Mouse (Mus musculus): ENCODE data around the gene Capg.

Gene Capg

GRCm38 (mm10) chr6:72544283-72544987 lies at the start of gene Capg:
Gene Capg, plus strand, starts transcription at chr6:72544391.
- peak; percentile 80 for DNase-seq (ENCODE audit: low read depth, low spot score)

DNA sequence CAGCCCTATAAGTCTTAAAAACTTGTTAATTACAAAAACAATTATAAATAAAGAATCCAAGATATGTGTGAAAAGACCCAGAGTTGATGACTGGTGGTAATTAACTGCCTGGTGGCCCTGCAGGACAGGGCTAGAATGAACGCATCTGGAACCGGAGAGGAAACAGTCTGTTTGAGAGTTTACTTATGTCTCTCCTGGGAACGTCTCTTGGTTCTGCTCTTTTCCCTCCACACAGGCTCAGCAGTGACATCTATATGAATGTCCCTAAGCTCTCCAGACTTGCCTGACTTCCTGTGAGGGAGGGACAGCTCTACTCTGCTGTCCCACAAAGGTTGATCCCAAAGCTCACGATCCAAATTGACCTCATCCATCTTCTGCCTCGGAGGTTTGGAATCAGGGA lies 45.2 kb upstream of the Capg start:
- DNase-seq (ENCODE audit: low read depth, low spot score), result no peak

GRCm38 (mm10) chr6:72503309-72503708 lies 40.9 kb upstream of the Capg start:
- no peak for DNase-seq (ENCODE audit: low read depth, low spot score)

- DNase-seq (ENCODE audit: low read depth, low spot score), result peak; percentile 15
These were observed 40.3 kb upstream of the Capg start for GRCm38 (mm10) chr6:72503939-72504338.

- no peak for DNase-seq (ENCODE audit: low read depth, low spot score)
These were observed 38.1 kb upstream of the Capg start for GRCm38 (mm10) chr6:72506104-72506503.

- no peak for DNase-seq (ENCODE audit: low read depth, low spot score)
These were observed 35.6 kb upstream of the Capg start for GRCm38 (mm10) chr6:72508596-72508995.

GRCm38 (mm10) chr6:72509872-72510435 lies 34.2 kb upstream of the Capg start:
- no peak for DNase-seq (ENCODE audit: low read depth, low spot score)

- peak; percentile 40 for DNase-seq (ENCODE audit: low read depth, low spot score)
These were observed 33.3 kb upstream of the Capg start for GRCm38 (mm10) chr6:72510686-72511421.

DNA sequence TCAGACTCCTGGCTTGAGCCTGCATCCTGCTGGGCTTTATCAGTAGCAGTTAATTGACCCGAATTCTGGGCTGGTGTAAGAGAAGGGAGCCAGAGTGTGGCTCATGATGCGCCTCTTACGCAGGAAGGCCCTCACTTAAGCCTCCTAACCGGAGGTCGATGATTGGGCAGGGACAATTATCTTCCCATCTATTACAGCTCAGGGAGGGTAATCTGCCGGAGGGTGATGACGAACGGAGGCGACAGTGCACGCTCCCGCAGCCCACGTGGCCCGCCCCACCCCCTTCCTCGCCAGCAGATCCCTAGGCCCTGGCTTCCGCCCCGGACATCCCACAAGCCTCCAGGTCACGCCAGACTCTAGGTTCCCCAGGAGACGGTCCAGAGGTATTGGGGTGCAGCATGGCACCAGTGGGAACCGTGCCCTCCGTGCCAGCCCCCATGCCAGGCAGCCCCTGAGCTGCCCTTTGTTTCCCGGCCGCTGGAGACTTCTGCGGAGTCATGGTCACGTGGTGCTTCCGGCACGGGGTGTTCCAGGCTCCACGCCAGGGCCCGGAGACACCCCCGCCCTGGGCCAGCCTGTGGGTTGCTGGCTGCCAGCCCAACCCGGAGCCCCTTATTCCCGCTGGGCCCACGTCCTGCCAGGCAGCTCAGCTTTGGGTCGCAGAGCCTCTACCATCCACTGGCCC lies 31.7 kb upstream of the Capg start:
- peak; percentile 89 for DNase-seq (ENCODE audit: low read depth, low spot score)

DNA sequence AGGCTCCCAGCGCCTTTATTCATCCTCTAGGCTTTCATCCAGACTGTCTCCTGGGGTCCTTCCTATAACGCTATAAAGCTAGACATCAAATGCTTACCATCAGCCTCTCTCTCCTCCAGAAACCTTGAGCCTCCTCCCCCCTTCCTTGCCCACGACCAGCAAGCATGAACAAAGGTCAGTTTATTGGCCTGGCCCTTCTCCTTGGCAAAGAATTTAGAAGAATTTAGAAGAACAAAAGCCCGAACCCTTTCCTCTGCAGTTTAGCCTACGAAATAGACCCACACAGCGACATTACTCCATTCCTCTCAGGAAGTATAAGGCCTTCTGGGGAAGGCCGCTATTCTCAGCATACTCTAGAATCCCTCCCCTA lies 31.1 kb upstream of the Capg start:
- no peak for DNase-seq (ENCODE audit: low read depth, low spot score)

GRCm38 (mm10) chr6:72515644-72516043 lies 28.5 kb upstream of the Capg start:
- no peak for DNase-seq (ENCODE audit: low read depth, low spot score)

GRCm38 (mm10) chr6:72518842-72519241 lies 25.3 kb upstream of the Capg start:
- DNase-seq (ENCODE audit: low read depth, low spot score), result no peak

- DNase-seq (ENCODE audit: low read depth, low spot score), result no peak
These were observed 24.9 kb upstream of the Capg start for GRCm38 (mm10) chr6:72519303-72519702.

GRCm38 (mm10) chr6:72519892-72520663 lies 24.1 kb upstream of the Capg start:
- no peak for DNase-seq (ENCODE audit: low read depth, low spot score)

- no peak for DNase-seq (ENCODE audit: low read depth, low spot score)
These were observed 23.3 kb upstream of the Capg start for GRCm38 (mm10) chr6:72520904-72521303.

DNA sequence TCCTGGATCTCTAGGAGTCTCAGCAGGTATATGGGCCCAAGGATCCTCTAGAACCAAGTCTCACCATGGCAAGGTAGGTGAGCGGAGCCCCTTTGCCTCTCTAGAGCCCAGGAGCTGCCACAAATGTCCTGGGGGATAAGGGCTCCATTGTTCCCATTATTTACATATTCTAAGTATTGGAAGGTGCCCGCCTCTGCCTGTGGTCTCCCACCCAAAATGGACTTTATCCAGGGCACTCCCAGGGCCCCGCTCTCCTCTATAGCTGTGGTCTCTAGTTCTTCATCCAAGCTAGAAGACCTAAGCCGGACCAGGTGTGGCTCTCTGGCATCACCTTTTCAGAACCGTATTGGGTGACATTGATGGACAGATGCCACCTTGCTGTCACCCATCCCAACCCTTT lies 22.6 kb upstream of the Capg start, which contains the start of gene Sh2d6:
TSS of gene Sh2d6 (minus strand) at position 101 of the 400 bp plus-strand sequence.
- DNase-seq (ENCODE audit: low read depth, low spot score), result no peak

- DNase-seq (ENCODE audit: low read depth, low spot score), result no peak
These were observed 21.9 kb upstream of the Capg start for GRCm38 (mm10) chr6:72522288-72522687.

DNA sequence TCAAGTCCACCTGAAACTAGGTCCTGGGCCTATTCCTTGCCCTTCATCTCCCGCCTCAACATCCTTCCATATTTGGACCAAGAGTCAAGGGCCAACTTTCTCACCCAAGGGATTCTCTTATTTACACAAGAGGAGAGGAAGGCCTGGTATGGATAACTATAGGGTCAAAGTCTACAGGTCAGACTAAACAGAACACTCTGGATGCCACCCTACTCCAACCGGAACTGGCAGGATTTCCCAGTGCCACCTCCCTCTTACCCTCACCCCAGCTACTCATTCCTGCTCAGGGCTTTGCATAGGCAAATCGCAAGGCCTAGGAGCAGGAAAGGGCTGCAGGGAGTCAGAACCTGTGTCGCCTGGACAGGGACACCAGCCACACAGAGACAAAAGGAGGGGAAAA lies 21.0 kb upstream of the Capg start:
- no peak for DNase-seq (ENCODE audit: low read depth, low spot score)

DNA sequence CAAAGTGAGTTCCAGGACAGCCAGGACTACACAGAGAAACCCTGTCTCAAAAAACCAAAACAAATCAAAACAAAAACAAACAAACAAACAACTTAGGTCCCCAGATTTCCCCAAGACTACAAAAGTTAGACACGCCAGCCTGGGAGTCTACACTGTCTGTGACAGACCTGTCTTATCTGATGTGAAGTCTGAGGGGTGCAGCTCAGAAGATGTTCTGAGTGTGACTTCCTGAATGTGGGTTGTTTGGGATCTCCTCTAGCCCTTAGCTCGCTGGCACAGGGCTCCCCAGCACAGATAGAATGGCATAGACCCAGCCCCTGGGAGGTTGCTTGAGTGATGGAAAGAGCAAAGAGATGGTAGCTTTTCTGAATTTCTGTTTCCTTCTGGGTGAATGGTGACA lies 20.0 kb upstream of the Capg start:
- no peak for DNase-seq (ENCODE audit: low read depth, low spot score)

DNA sequence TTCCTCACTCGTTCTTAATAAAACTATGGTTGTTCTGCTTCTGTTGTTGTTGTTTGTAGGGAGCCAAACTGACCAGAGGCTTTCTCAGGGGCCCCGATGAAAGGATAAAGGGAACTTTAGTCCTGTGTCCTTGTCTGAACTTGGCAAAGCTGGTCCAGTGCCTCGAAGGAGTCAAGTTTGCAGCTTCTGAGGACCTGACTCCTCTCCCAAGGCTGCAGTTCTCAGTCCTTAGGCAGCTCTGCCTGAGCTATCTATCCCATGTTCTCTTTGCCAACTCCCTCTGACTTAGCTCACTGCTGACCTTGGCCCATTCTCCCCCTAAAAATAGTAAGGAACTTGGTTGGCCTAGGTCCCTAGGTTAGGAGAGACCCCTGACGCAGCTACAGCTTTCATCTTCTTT lies 17.1 kb upstream of the Capg start:
- no peak for DNase-seq (ENCODE audit: low read depth, low spot score)

GRCm38 (mm10) chr6:72528410-72529151 lies 15.6 kb upstream of the Capg start:
- no peak for DNase-seq (ENCODE audit: low read depth, low spot score)
